Mouse (Mus musculus) MEL (cell line): ENCODE measurements around the gene Kynu.

Source experiments
- CHD1 ChIP-seq: IDR thresholded peaks from 2 replicates; pipeline ENCODE4 v1.6.1; 2012; ENCODE audit warnings: low read depth, mild to moderate bottlenecking, inconsistent platforms, low read length, improper control_type of control experiment
- CTCF ChIP-seq, 3 experiments: IDR thresholded peaks in 2 of 3; conservative IDR thresholded peaks in 1 of 3; 2 replicates each; pipeline ENCODE4 v1.5.1; 2011 to 2012; ENCODE audit warnings: low read length in 3 of 3, low read depth in 2 of 3, mild to moderate bottlenecking in 2 of 3, improper control_type of control experiment in 1 of 3, inconsistent platforms in 1 of 3, mixed read lengths in 1 of 3, moderate library complexity in 1 of 3; ENCODE audit not compliant: control insufficient read depth in 1 of 3, insufficient read depth in 1 of 3, poor library complexity in 1 of 3, severe bottlenecking in 1 of 3
- EP300 ChIP-seq, 2 experiments: IDR thresholded peaks; 2 replicates each; pipeline ENCODE4 v1.6.1; 2011; ENCODE audit warnings: improper control_type of control experiment in 2 of 2, low read length in 2 of 2, low read depth in 1 of 2, mild to moderate bottlenecking in 1 of 2
- GATA1 ChIP-seq: IDR thresholded peaks from 2 replicates; pipeline ENCODE4 v1.6.1; 2011; ENCODE audit warnings: low read depth, low read length, improper control_type of control experiment
- MEF2A ChIP-seq: IDR thresholded peaks from 2 replicates; pipeline ENCODE4 v1.6.1; 2014; ENCODE audit warnings: low read depth, mild to moderate bottlenecking, inconsistent platforms, low read length, improper control_type of control experiment; ENCODE audit not compliant: poor library complexity, insufficient replicate concordance, severe bottlenecking; ENCODE audit errors: extremely low read depth
- POLR2A ChIP-seq, 2 experiments: IDR thresholded peaks; 2 replicates each; pipeline ENCODE4 v1.6.1; 2011 to 2012; ENCODE audit warnings: low read length in 2 of 2, mild to moderate bottlenecking in 2 of 2, control low read depth in 1 of 2, improper control_type of control experiment in 1 of 2, low read depth in 1 of 2, moderate library complexity in 1 of 2; ENCODE audit not compliant: control insufficient read depth in 1 of 2, insufficient read depth in 1 of 2, poor library complexity in 1 of 2
- POLR2AphosphoS2 ChIP-seq: IDR thresholded peaks from 2 replicates; pipeline ENCODE4 v1.6.1; 2011; ENCODE audit warnings: low read length, improper control_type of control experiment
- SMC3 ChIP-seq: IDR thresholded peaks from 2 replicates; pipeline ENCODE4 v1.6.1; 2011; ENCODE audit warnings: low read depth, low read length, improper control_type of control experiment
- TCF12 ChIP-seq: IDR thresholded peaks from 2 replicates; pipeline ENCODE4 v1.6.1; 2014; ENCODE audit warnings: low read depth, mild to moderate bottlenecking, inconsistent platforms, low read length, improper control_type of control experiment, moderate library complexity
- ZC3H11A ChIP-seq: IDR thresholded peaks from 2 replicates; pipeline ENCODE4 v1.6.1; 2012; ENCODE audit warnings: low read depth, mild to moderate bottlenecking, inconsistent platforms, low read length, improper control_type of control experiment
- ZMIZ1 ChIP-seq: IDR thresholded peaks from 2 replicates; pipeline ENCODE4 v1.6.1; 2012; ENCODE audit warnings: low read depth, mild to moderate bottlenecking, inconsistent platforms, low read length, improper control_type of control experiment, moderate library complexity

DNA sequence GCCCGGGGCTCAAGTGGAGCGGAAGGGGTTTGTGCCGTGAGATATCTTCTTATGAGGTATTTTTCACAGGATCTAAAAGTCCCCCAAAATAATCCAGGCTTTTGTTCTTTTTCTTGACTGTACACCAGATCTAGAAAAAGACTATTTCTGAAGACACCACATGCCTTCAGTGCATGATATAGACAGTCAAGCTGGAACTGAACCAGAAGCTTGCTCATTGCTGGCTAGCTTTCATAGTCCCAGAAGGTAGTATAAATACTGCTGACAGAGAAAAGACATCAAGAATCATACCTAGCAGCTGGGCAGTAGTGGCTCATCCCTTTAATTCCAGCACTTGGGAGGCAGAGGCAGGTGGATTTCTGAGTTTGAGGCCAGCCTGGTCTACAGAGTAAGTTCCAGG, 48.9 kb upstream of the Kynu start:
- TF ChIP-seq ZMIZ1 (no peak), POLR2A (IDR thresholded peaks at IDR 0.05; ENCODE audit: control insufficient read depth in 1 of 2, insufficient read depth in 1 of 2, low read depth in 1 of 2, low read length in 2 of 2, poor library complexity in 1 of 2) (no peak), CHD1 (no peak), CTCF (IDR thresholded peaks at IDR 0.05 in 2 of 3, conservative IDR thresholded peaks at IDR 0.05 in 1 of 3; ENCODE audit: control insufficient read depth in 1 of 3, insufficient read depth in 1 of 3, low read depth in 2 of 3, low read length in 3 of 3, poor library complexity in 1 of 3, severe bottlenecking in 1 of 3) (no peak), TCF12 (no peak), ZC3H11A (no peak), EP300 (IDR thresholded peaks at IDR 0.05; ENCODE audit: low read depth in 1 of 2, low read length in 2 of 2) (no peak), SMC3 (no peak), MEF2A (no peak), GATA1 (no peak), POLR2AphosphoS2 (no peak)
